Mouse (Mus musculus): ENCODE measurements around the gene Adgrl3.

The Adgrl3 gene

GRCm38 (mm10) chr5:81269689-81270088 lies 249.8 kb downstream of the Adgrl3 start:
- DNase-seq: no peak

- DNase-seq: no peak
These were observed 255.6 kb downstream of the Adgrl3 start for GRCm38 (mm10) chr5:81275346-81276047.

- no peak for DNase-seq
These were observed 259.3 kb downstream of the Adgrl3 start for GRCm38 (mm10) chr5:81279246-81279645.

GRCm38 (mm10) chr5:81285643-81286042 lies 265.7 kb downstream of the Adgrl3 start:
- DNase-seq: no peak

GRCm38 (mm10) chr5:81301874-81302273 lies 281.9 kb downstream of the Adgrl3 start:
- DNase-seq: no peak

GRCm38 (mm10) chr5:81317406-81318112 lies 297.6 kb downstream of the Adgrl3 start:
- DNase-seq: no peak

GRCm38 (mm10) chr5:81321276-81321934 lies 301.5 kb downstream of the Adgrl3 start:
- DNase-seq: no peak

GRCm38 (mm10) chr5:81322064-81322463 lies 302.1 kb downstream of the Adgrl3 start:
- DNase-seq: no peak

- no peak for DNase-seq
These were observed 307.0 kb downstream of the Adgrl3 start for GRCm38 (mm10) chr5:81326916-81327315.

- no peak for DNase-seq
These were observed 307.5 kb downstream of the Adgrl3 start for GRCm38 (mm10) chr5:81327392-81327791.

GRCm38 (mm10) chr5:81329571-81329971 lies 309.6 kb downstream of the Adgrl3 start:
- no peak for DNase-seq

GRCm38 (mm10) chr5:81344330-81344729 lies 324.4 kb downstream of the Adgrl3 start:
- DNase-seq: no peak

GRCm38 (mm10) chr5:81345096-81345435 lies 325.1 kb downstream of the Adgrl3 start:
- no peak for DNase-seq

GRCm38 (mm10) chr5:81345436-81346131 lies 325.6 kb downstream of the Adgrl3 start:
- DNase-seq: no peak

GRCm38 (mm10) chr5:81347571-81347970 lies 327.6 kb downstream of the Adgrl3 start:
- DNase-seq: no peak

- DNase-seq: no peak
These were observed 339.6 kb downstream of the Adgrl3 start for GRCm38 (mm10) chr5:81359560-81359959.

- no peak for DNase-seq
These were observed 344.3 kb downstream of the Adgrl3 start for GRCm38 (mm10) chr5:81364198-81364643.

- no peak for DNase-seq
These were observed 345.3 kb downstream of the Adgrl3 start for GRCm38 (mm10) chr5:81365250-81365649.

- no peak for DNase-seq
These were observed 350.4 kb downstream of the Adgrl3 start for GRCm38 (mm10) chr5:81370126-81370850.

- DNase-seq: no peak
These were observed 356.1 kb downstream of the Adgrl3 start for GRCm38 (mm10) chr5:81375992-81376391.

- DNase-seq: no peak
These were observed 385.7 kb downstream of the Adgrl3 start for GRCm38 (mm10) chr5:81405582-81406143.

GRCm38 (mm10) chr5:81417326-81417725 lies 397.4 kb downstream of the Adgrl3 start:
- no peak for DNase-seq

Measured in thymus, postnatal 14 days (tissue).